Mouse (Mus musculus) left cerebral cortex, adult 8-10 months (tissue): ENCODE measurements at regions not wholly inside any gene's neighbourhood (a gene's known extent, or its start where the extent isn't known, plus 50 kb on each side); places are given as distances from the start of the nearest gene placed in this dataset.

ENCODE experiments used
- DNase-seq, 2 experiments: peaks; one replicate each; pipeline ENCODE4 v3.0.0; 2022; ENCODE audit warnings: low spot score in 2 of 2

DNA sequence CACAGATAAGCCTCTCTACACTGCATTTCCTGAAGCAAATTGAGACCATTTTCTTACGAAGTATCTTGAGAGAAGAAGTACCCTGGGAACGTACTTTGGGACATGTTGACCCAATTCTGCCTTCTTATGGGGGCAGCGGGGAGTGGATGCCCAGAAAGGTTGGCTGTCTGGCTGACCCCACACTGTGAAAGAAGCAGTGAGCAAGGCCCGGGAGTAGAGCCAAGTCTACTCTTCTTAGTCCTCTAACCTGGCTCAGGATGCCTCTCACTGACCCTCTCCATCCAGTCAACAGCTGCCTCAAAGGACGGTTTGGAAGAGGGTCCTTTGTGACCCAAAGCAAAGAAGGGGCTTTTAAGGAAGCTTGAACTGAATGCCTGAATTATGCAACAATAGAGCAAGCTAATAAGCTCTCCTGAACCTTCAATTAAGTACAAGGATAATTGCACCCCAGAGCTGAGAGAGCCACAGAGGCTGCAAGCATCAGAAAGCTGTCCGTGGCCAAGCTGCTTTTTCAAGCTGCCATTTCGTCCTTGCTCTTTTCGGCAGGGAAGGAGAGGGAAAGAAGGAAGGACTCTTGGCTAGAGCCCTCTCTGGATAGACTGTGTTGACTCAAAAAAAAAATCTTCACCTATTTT lies 70.3 kb downstream of the Pctp start:
- DNase-seq, result peak in 1 of 2 experiments; percentile 31

- no peak for DNase-seq
Observed at GRCm38 (mm10) chr11:89929115-89929988, 73.3 kb downstream of the Pctp start.

GRCm38 (mm10) chr11:89927483-89928156 lies 75.1 kb downstream of the Pctp start:
- no peak for DNase-seq

DNA sequence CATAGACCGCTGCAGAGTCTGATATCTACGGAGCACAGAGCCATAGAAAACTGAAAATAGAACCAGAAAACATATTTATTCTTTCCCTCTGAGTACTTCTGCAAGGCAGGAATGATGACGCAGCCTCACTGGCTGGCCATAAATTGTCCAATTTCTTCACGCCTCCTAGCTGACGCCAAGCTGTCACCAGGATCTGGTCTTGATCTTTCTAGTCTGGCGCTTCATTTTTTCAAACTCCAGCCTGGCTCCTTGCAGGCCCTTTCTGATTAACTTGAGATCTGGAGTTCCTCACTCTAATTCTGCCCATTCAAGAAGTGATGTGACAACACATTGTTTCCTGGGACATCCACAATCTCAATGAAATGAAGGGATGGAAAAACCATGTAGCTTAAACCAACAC lies 80.1 kb downstream of the Pctp start:
- no peak for DNase-seq

- peak; percentile 16 to 40 for DNase-seq
Observed at GRCm38 (mm10) chr11:89921146-89921545, 81.5 kb downstream of the Pctp start.

GRCm38 (mm10) chr11:89915795-89916194 lies 86.9 kb downstream of the Pctp start:
- DNase-seq, result no peak

DNA sequence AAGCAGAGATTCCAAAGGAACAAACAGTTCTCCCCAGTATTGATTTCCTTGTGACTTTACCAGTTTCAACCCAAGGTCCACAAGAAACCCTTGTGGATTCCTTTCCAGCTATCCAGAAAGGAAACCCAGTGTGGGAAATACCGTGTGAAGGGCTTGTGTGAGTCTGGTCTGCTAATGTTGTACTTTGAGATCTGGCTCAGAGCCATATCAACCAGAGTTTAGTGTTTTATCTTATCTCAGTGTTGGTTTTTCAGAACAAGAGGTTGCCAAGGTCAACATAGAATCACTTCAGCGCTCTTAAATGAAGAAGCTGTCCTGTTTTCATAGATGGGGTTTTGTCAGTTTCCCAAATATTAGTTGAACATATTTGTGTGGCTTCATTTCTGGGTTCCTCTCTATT lies 88.1 kb downstream of the Pctp start:
- no peak for DNase-seq

DNA sequence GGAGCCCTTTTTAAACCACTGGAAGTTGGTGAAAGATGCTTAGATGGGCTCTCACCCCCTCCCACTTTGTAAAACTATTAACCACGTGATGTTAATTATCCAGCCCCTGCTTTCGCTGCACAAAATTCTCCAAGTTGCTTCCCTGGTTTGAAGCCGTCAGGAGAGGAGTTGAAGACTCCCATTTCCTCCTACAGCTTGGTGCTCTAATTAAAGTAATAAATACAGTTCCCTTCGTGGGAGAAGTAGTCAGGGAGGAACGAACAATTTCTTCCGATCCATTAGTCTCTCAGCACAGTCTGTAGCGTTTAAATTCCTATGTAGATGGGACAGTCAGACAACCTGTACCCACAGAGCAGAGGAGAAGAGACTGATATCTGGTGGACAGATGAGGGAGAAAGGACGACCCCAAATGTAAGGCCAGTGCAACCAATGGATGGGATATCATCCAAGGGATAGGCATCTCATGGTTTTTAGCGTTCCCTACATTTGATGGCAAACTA lies 101.4 kb downstream of the Pctp start:
- DNase-seq, result no peak

GRCm38 (mm10) chr11:89898516-89898915 lies 104.2 kb downstream of the Pctp start:
- DNase-seq, result no peak

DNA sequence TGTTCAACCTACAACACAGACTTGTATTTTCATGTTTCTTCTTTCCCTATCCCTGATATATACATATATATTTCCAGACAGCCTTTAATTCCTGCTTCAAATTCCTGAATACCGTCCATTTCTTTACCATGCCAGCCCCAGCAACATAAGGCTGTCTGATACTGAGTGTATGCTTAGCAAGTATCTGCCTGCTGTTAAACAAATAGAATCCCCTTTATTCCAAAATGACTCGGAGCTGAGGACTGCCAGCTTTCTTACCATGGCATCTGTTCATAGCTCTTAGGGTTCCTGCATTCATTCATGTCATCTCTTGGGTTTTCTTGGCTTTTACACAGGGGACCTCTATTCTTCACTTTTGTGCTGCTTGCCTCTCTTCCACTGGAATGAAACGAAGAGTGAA lies 105.8 kb downstream of the Pctp start:
- DNase-seq, result no peak

GRCm38 (mm10) chr11:89871587-89871986 lies 94.1 kb upstream of the Ankfn1 start:
- DNase-seq, result no peak

DNA sequence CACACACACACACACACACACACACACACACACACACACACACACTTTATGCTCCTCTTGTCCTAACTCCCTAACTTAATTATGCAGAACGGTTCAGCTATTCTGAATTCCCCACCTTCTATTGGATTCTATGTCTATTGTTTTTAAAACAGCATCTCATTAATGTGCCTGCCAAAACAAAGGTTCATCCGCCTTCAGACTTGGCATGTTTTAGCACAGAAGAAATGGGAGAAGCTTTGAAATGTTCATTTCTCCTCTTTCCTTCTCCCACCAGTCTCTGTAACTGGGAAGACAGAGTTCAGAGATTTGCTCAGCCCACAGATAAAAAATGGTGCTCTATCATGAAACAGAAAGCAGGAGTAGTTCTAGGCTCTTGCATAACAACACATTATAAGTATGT lies 90.1 kb upstream of the Ankfn1 start:
- DNase-seq, result peak in 1 of 2 experiments; percentile 13

GRCm38 (mm10) chr11:89856184-89856769 lies 78.8 kb upstream of the Ankfn1 start:
- no peak for DNase-seq

GRCm38 (mm10) chr11:89841853-89842252 lies 64.4 kb upstream of the Ankfn1 start:
- DNase-seq, result no peak

- DNase-seq, result no peak
Observed at GRCm38 (mm10) chr11:89839671-89840327, 62.3 kb upstream of the Ankfn1 start.

DNA sequence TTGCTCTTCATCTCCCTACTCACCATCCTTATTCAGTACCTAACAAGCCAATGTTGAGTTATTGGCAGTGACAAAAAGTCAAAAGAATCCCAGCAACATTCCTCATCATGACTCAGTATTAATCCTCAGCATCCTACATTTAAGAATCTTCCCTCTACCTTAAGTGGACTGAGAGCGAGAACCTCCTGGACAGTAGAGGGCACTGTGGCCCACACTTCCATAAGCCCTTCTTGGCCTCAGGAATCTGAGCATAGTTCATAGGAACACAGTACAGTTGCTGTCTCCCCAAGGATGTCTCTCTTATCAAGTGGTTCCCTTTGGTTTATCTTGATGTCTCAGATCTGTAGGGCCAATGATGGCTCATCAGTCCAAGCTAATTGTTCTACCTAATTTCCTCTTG lies 60.5 kb upstream of the Ankfn1 start:
- no peak for DNase-seq

DNA sequence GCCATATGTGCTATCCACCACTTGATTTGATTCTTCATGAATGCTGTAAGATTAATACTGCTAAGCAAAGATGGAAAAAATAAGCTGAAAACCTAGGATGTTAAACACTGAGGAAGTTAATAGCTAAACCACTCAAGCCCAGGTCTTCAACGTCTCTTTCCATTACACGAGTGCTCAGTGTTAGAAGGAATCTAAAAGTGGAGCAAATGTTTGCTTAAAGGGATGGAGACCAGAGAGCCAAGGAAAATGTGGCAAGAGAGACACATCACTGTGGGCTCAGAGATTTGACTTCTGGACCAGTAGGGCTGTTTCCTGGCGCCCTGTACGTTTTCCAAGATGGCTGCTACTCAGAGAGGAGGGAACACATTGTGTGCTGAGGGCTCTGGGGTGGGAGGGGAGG lies 59.4 kb upstream of the Ankfn1 start:
- DNase-seq, result no peak

DNA sequence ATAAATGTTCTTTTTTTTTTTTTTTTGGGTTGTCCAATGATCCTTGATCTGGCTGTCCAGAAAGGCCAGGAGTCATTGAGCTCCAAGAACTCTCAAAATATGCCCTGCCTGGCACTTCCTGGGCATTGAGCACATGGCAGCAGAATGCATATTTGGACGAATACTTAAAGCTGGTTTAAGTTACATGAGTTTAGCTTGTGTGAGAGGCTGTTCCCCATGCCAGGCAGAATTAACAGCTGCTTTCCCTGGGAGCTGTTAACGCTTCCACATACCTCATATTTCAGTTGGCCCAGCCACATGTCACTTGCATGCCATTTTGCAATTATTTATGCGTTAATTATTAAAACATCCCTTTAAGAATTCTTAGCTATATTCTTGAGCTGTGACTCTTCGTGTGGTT lies 56.6 kb upstream of the Ankfn1 start:
- no peak for DNase-seq

GRCm38 (mm10) chr11:89831577-89832110 lies 54.2 kb upstream of the Ankfn1 start:
- DNase-seq, result no peak
